23 mouse cellular contexts compared by ENCODE assay signal in genomic region chr12:28724366-28724765, GRCm38 (mm10). TPM values are rescaled to one million over a fixed set of nuclear protein-coding genes. Genes with fewer than 3 reads are reported as not detected.
DNase-seq lines count a peak whose midpoint lies in the region; ATAC-seq and TF ChIP-seq lines count a peak whose summit lies in the region.
"Had no signal": no experiment of that assay in that cellular context is flagged by ENCODE, and none has a peak within 500 bp of the region (broad histone marks: within the 10 kb centered on the region; RNA-seq: fewer than 3 reads in every experiment).

No protein-coding gene starts in this region.

- H3K9me3 ChIP-seq in hindbrain, embryonic 13.5 days: no peaks in the 10 kb centered on the region
- H3K9me3 ChIP-seq in hindbrain, embryonic 10.5 days: no peaks in the 10 kb centered on the region
- no peaks in the 10 kb centered on the region for H3K9me3 ChIP-seq in midbrain, embryonic 14.5 days (ENCODE audit: control insufficient read depth, low read length)
- H3K9me3 ChIP-seq in midbrain, postnatal 0 days (ENCODE audit: low read length): no peaks in the 10 kb centered on the region
- H3K9me3 ChIP-seq: embryonic facial prominence, embryonic 13.5 days; embryonic facial prominence, embryonic 15.5 days; forebrain, embryonic 10.5 days; forebrain, embryonic 12.5 days had no signal

- DNase-seq in hindbrain, embryonic 10.5 days (ENCODE audit: low spot score): no peak
- no peak for DNase-seq in midbrain, embryonic 14.5 days
- DNase-seq in midbrain, postnatal 0 days (ENCODE audit: low spot score): no peak
- peak; percentile 64 for DNase-seq in retina, postnatal 1 day
- no peak for DNase-seq in gastrocnemius, postnatal 25 days
- DNase-seq in thymus, postnatal 25 days: no peak
- DNase-seq: adrenal gland, adult 2 months; adrenal gland, postnatal 10 days; adrenal gland, postnatal 25 days; cerebellum, adult 11 months; cerebellum, adult 18-20 months; cerebellum, adult 8-10 months; cerebellum, adult 9-11 months; cerebellum, postnatal 14 days; cerebellum, postnatal 36 days; embryo, embryonic 11 days had no signal

- peaks cover 46% of the 10 kb centered on the region for H3K36me3 ChIP-seq in hindbrain, embryonic 13.5 days
- peaks cover 54% of the 10 kb centered on the region for H3K36me3 ChIP-seq in hindbrain, embryonic 10.5 days
- H3K36me3 ChIP-seq in midbrain, embryonic 14.5 days (ENCODE audit: control insufficient read depth, insufficient read depth, low read length): peaks cover 43% of the 10 kb centered on the region
- peaks cover 30% of the 10 kb centered on the region for H3K36me3 ChIP-seq in midbrain, postnatal 0 days (ENCODE audit: insufficient read depth, low read length)

- WGBS in hindbrain, embryonic 13.5 days: 68% methylated on average over 3 of the region's 3 CpGs
- WGBS in hindbrain, embryonic 10.5 days: 81% methylated on average over 3 of the region's 3 CpGs
- 74% methylated on average over 3 of the region's 3 CpGs for WGBS in midbrain, embryonic 14.5 days
- WGBS in midbrain, postnatal 0 days: 64% methylated on average over 3 of the region's 3 CpGs

- H3K27me3 ChIP-seq in hindbrain, embryonic 13.5 days: no peaks in the 10 kb centered on the region
- H3K27me3 ChIP-seq in hindbrain, embryonic 10.5 days (ENCODE audit: insufficient read depth, poor library complexity, severe bottlenecking): no peaks in the 10 kb centered on the region
- no peaks in the 10 kb centered on the region for H3K27me3 ChIP-seq in midbrain, embryonic 14.5 days (ENCODE audit: control insufficient read depth, insufficient read depth, low read length)
- H3K27me3 ChIP-seq in midbrain, postnatal 0 days (ENCODE audit: insufficient read depth, low read length): no peaks in the 10 kb centered on the region
- H3K27me3 ChIP-seq: embryonic facial prominence, embryonic 13.5 days; embryonic facial prominence, embryonic 15.5 days; forebrain, embryonic 12.5 days had no signal

- no peak overlapping the region for H3K4me2 ChIP-seq in hindbrain, embryonic 13.5 days
- no peak overlapping the region for H3K4me2 ChIP-seq in midbrain, embryonic 14.5 days (ENCODE audit: low read length)
- no peak overlapping the region for H3K4me2 ChIP-seq in midbrain, postnatal 0 days (ENCODE audit: low read depth, low read length, poor library complexity, severe bottlenecking)
- H3K4me2 ChIP-seq: embryonic facial prominence, embryonic 13.5 days; embryonic facial prominence, embryonic 15.5 days; forebrain, embryonic 12.5 days had no signal

- peaks cover 7% of the 10 kb centered on the region; the same call in 1 of the 2 replicates for H3K4me1 ChIP-seq in hindbrain, embryonic 13.5 days (replicated peaks)
- H3K4me1 ChIP-seq in hindbrain, embryonic 10.5 days (replicated peaks): peaks cover 5% of the 10 kb centered on the region
- no peaks in the 10 kb centered on the region for H3K4me1 ChIP-seq in midbrain, embryonic 14.5 days (ENCODE audit: control insufficient read depth, insufficient read depth, low read length)
- no peaks in the 10 kb centered on the region for H3K4me1 ChIP-seq in midbrain, postnatal 0 days (ENCODE audit: insufficient read depth, low read length)
- H3K4me1 ChIP-seq: embryonic facial prominence, embryonic 13.5 days; embryonic facial prominence, embryonic 15.5 days; forebrain, embryonic 10.5 days; forebrain, embryonic 12.5 days had no signal

- ATAC-seq in hindbrain, embryonic 13.5 days (ENCODE audit: low FRiP score): no peak
- ATAC-seq in midbrain, embryonic 14.5 days (ENCODE audit: low FRiP score, low TSS enrichment): no peak
- ATAC-seq in midbrain, postnatal 0 days (ENCODE audit: low FRiP score): no peak
- ATAC-seq: forebrain, embryonic 14.5 days had no signal

- no peak overlapping the region for H3K4me3 ChIP-seq in hindbrain, embryonic 13.5 days
- H3K4me3 ChIP-seq in hindbrain, embryonic 10.5 days: no peak overlapping the region
- H3K4me3 ChIP-seq in midbrain, embryonic 14.5 days (replicated peaks; ENCODE audit: low read depth, low read length): no peak overlapping the region
- H3K4me3 ChIP-seq in midbrain, postnatal 0 days (ENCODE audit: low read depth, low read length): no peak overlapping the region
- H3K4me3 ChIP-seq: embryonic facial prominence, embryonic 13.5 days; embryonic facial prominence, embryonic 15.5 days; erythroblast, embryonic 14.5 days; forebrain, embryonic 10.5 days; forebrain, embryonic 12.5 days had no signal

- peak overlapping the region; percentile 52; the same call in 1 of the 2 replicates for H3K27ac ChIP-seq in hindbrain, embryonic 13.5 days
- no peak overlapping the region for H3K27ac ChIP-seq in hindbrain, embryonic 10.5 days
- H3K27ac ChIP-seq in midbrain, embryonic 14.5 days (replicated peaks; ENCODE audit: low read depth, low read length): 0 out of 2 replicates have a peak overlapping the region, but pooled peaks have one; percentile 20
- no peak overlapping the region for H3K27ac ChIP-seq in midbrain, postnatal 0 days (ENCODE audit: low read depth, low read length)
- H3K27ac ChIP-seq: embryonic facial prominence, embryonic 13.5 days; embryonic facial prominence, embryonic 15.5 days; forebrain, embryonic 10.5 days; forebrain, embryonic 12.5 days had no signal

- TF ChIP-seq CTCF in midbrain, postnatal 0 days (IDR thresholded peaks at IDR 0.05): no peak

- H3K9ac ChIP-seq in hindbrain, embryonic 13.5 days: no peak overlapping the region
- H3K9ac ChIP-seq in midbrain, embryonic 14.5 days (replicated peaks; ENCODE audit: low read length): no peak overlapping the region
- H3K9ac ChIP-seq in midbrain, postnatal 0 days (replicated peaks; ENCODE audit: low read length, poor library complexity, severe bottlenecking): no peak overlapping the region
- H3K9ac ChIP-seq: embryonic facial prominence, embryonic 13.5 days; embryonic facial prominence, embryonic 15.5 days; forebrain, embryonic 12.5 days had no signal

RNA-seq across cellular contexts. Expression of gene Trappc12, which starts 25.9 kb away (rescaled TPM):
- 41.9 and 44.0 TPM in 2 replicates for polyA plus RNA-seq in hindbrain, embryonic 13.5 days (2015; fragmentation: Nextera tagmentation; extraction: Ambion mirVana)
- 35.3 and 38.1 TPM in 2 replicates for polyA plus RNA-seq in hindbrain, embryonic 10.5 days (2016; fragmentation: Nextera tagmentation; extraction: Ambion mirVana)
- 43.3 and 49.8 TPM in 2 replicates for polyA plus RNA-seq in midbrain, embryonic 14.5 days (2014; fragmentation: Nextera tagmentation; extraction: Ambion mirVana)
- 53.2 and 54.4 TPM in 2 replicates for total RNA-seq in midbrain, postnatal 0 days (2014; rRNA removed)
- polyA plus RNA-seq in midbrain, postnatal 0 days (2015; fragmentation: Nextera tagmentation; extraction: Ambion mirVana): 37.9 and 38.8 TPM in 2 replicates
- 10 to 100 TPM; 13.7 to 14.5 TPM for total RNA-seq in gastrocnemius, postnatal 25 days (2021)

RNA-seq across cellular contexts. Expression of gene Eipr1, which starts 27.2 kb away (rescaled TPM):
- polyA plus RNA-seq in hindbrain, embryonic 13.5 days (2015; fragmentation: Nextera tagmentation; extraction: Ambion mirVana): 69.7 and 76.9 TPM in 2 replicates
- polyA plus RNA-seq in hindbrain, embryonic 10.5 days (2016; fragmentation: Nextera tagmentation; extraction: Ambion mirVana): 44.2 and 55.2 TPM in 2 replicates
- polyA plus RNA-seq in midbrain, embryonic 14.5 days (2014; fragmentation: Nextera tagmentation; extraction: Ambion mirVana): 77.0 and 80.4 TPM in 2 replicates
- total RNA-seq in midbrain, postnatal 0 days (2014; rRNA removed): 57.4 and 62.2 TPM in 2 replicates
- 59.6 and 66.4 TPM in 2 replicates for polyA plus RNA-seq in midbrain, postnatal 0 days (2015; fragmentation: Nextera tagmentation; extraction: Ambion mirVana)
- 1 to 10 TPM; 5.8 to 7.7 TPM for total RNA-seq in gastrocnemius, postnatal 25 days (2021)

RNA-seq across cellular contexts. Expression of gene Adi1, which starts 49.3 kb away (rescaled TPM):
- polyA plus RNA-seq in hindbrain, embryonic 13.5 days (2015; fragmentation: Nextera tagmentation; extraction: Ambion mirVana): 31.5 and 33.7 TPM in 2 replicates
- 45.5 and 49.1 TPM in 2 replicates for polyA plus RNA-seq in hindbrain, embryonic 10.5 days (2016; fragmentation: Nextera tagmentation; extraction: Ambion mirVana)
- 21.0 and 28.4 TPM in 2 replicates for polyA plus RNA-seq in midbrain, embryonic 14.5 days (2014; fragmentation: Nextera tagmentation; extraction: Ambion mirVana)
- 6.4 and 8.8 TPM in 2 replicates for total RNA-seq in midbrain, postnatal 0 days (2014; rRNA removed)
- 23.4 and 23.6 TPM in 2 replicates for polyA plus RNA-seq in midbrain, postnatal 0 days (2015; fragmentation: Nextera tagmentation; extraction: Ambion mirVana)
- 10 to 100 TPM; 34.6 to 45.1 TPM for total RNA-seq in gastrocnemius, postnatal 25 days (2021)

Comparison
In these comparisons a context has a peak if more than half of its experiments do, and no peak if none do; other contexts are left out.
1. H3K27ac ChIP-seq: peak in hindbrain, embryonic 13.5 days (single experiment) and midbrain, embryonic 14.5 days (single experiment); none in hindbrain, embryonic 10.5 days (single experiment) and midbrain, postnatal 0 days (single experiment).